Mouse (Mus musculus) embryonic fibroblast, embryonic 13.5 days (primary cell): ENCODE measurements around the gene Atp10a.

Experiments
- CTCF ChIP-seq: IDR thresholded peaks from 2 replicates; pipeline ENCODE4 v1.5.1; 2011; ENCODE audit warnings: mild to moderate bottlenecking, control low read depth, low read length, moderate library complexity, borderline replicate concordance; ENCODE audit not compliant: insufficient read depth
- POLR2A ChIP-seq: IDR thresholded peaks from 2 replicates; pipeline ENCODE4 v1.6.1; 2011; ENCODE audit warnings: low read depth, mild to moderate bottlenecking, control low read depth, low read length, moderate library complexity

- TF ChIP-seq POLR2A (no peak), CTCF (no peak)
Observed at GRCm38 (mm10) chr7:58829111-58829510, 173.1 kb downstream of the Atp10a start.
